Mouse (Mus musculus): ENCODE data around the gene Fabp1.

GRCm38 (mm10) chr6:71204166-71204565, 4.5 kb downstream of the Fabp1 start:
- TF ChIP-seq CTCF (IDR thresholded peaks at IDR 0.05; ENCODE audit: extremely low read depth, insufficient read depth, low read length) (no peak), POLR2A (IDR thresholded peaks at IDR 0.05; ENCODE audit: extremely low read depth, insufficient read depth, low read length) (no peak)

Data from cortical plate, adult 2 months (tissue).